Mouse (Mus musculus): ENCODE results near the gene Mical2. TPM values are rescaled to one million over a fixed set of nuclear protein-coding genes. Genes with fewer than 3 reads are reported as not detected.

The Mical2 gene
- polyA plus RNA-seq, 1 experiment from 2014 or later: 1.5 TPM

- Histone ChIP-seq H3K9me3 (no peaks in the 10 kb centered on the region), H3K4me3 (replicated peaks) (no peak overlapping the region), H3K9ac (replicated peaks) (no peak overlapping the region), H3K4me1 (replicated peaks) (peaks cover 35% of the 10 kb centered on the region), H3K27me3 (no peaks in the 10 kb centered on the region), H3K36me3 (no peaks in the 10 kb centered on the region), H3K27ac (peak overlapping the region; percentile 49), H3K4me2 (replicated peaks) (no peak overlapping the region)
- 11% methylated on average over 7 of the region's 7 CpGs for WGBS
- ATAC-seq: peak; percentile 90
Observed at GRCm38 (mm10) chr7:112354503-112354951, 128.9 kb downstream of the Mical2 start.

GRCm38 (mm10) chr7:112359594-112359993 lies 133.9 kb downstream of the Mical2 start:
- WGBS: 88% methylated on average over 3 of the region's 3 CpGs
- Histone ChIP-seq H3K4me3 (replicated peaks) (no peak overlapping the region), H3K27me3 (no peaks in the 10 kb centered on the region), H3K4me1 (replicated peaks) (peaks cover 10% of the 10 kb centered on the region), H3K4me2 (replicated peaks) (no peak overlapping the region), H3K9ac (replicated peaks) (no peak overlapping the region), H3K36me3 (no peaks in the 10 kb centered on the region), H3K27ac (no peak overlapping the region), H3K9me3 (no peaks in the 10 kb centered on the region)
- ATAC-seq: no peak

- Histone ChIP-seq H3K9me3 (no peaks in the 10 kb centered on the region), H3K4me2 (replicated peaks) (no peak overlapping the region), H3K4me3 (replicated peaks) (no peak overlapping the region), H3K36me3 (no peaks in the 10 kb centered on the region), H3K9ac (replicated peaks) (no peak overlapping the region), H3K27ac (no peak overlapping the region), H3K27me3 (no peaks in the 10 kb centered on the region), H3K4me1 (replicated peaks) (no peaks in the 10 kb centered on the region)
- no peak for ATAC-seq
- WGBS: 86% methylated on average over 7 of the region's 7 CpGs
Observed at GRCm38 (mm10) chr7:112362574-112363200, 137.0 kb downstream of the Mical2 start.

GRCm38 (mm10) chr7:112365864-112366263 lies 140.2 kb downstream of the Mical2 start:
- H3K4me2 ChIP-seq (replicated peaks): no peak overlapping the region
- H3K9me3 ChIP-seq: no peaks in the 10 kb centered on the region
- H3K4me1 ChIP-seq (replicated peaks): no peaks in the 10 kb centered on the region
- H3K27me3 ChIP-seq: no peaks in the 10 kb centered on the region
- H3K9ac ChIP-seq (replicated peaks): no peak overlapping the region
- ATAC-seq: no peak
- H3K4me3 ChIP-seq (replicated peaks): no peak overlapping the region
- WGBS: 90% methylated on average over 3 of the region's 3 CpGs
- no peaks in the 10 kb centered on the region for H3K36me3 ChIP-seq
- no peak overlapping the region for H3K27ac ChIP-seq

GRCm38 (mm10) chr7:112369046-112369445 lies 143.4 kb downstream of the Mical2 start:
- Histone ChIP-seq H3K27ac (no peak overlapping the region), H3K4me2 (replicated peaks) (no peak overlapping the region), H3K9ac (replicated peaks) (no peak overlapping the region), H3K36me3 (no peaks in the 10 kb centered on the region), H3K9me3 (no peaks in the 10 kb centered on the region), H3K4me3 (replicated peaks) (no peak overlapping the region), H3K27me3 (no peaks in the 10 kb centered on the region), H3K4me1 (replicated peaks) (no peaks in the 10 kb centered on the region)
- ATAC-seq: peak; percentile 73; the same call in 1 of the 2 replicates
- WGBS: 35% methylated on average over 2 of the region's 2 CpGs

- Histone ChIP-seq H3K4me1 (replicated peaks) (no peaks in the 10 kb centered on the region), H3K9me3 (no peaks in the 10 kb centered on the region), H3K27ac (no peak overlapping the region), H3K27me3 (no peaks in the 10 kb centered on the region), H3K4me2 (replicated peaks) (no peak overlapping the region), H3K4me3 (replicated peaks) (no peak overlapping the region), H3K9ac (replicated peaks) (no peak overlapping the region), H3K36me3 (no peaks in the 10 kb centered on the region)
- no peak for ATAC-seq
- WGBS: 81% methylated on average over 3 of the region's 3 CpGs
Observed at GRCm38 (mm10) chr7:112369977-112370376, 144.3 kb downstream of the Mical2 start.

GRCm38 (mm10) chr7:112371387-112371786 lies 145.7 kb downstream of the Mical2 start:
- Histone ChIP-seq H3K4me1 (replicated peaks) (no peaks in the 10 kb centered on the region), H3K27ac (no peak overlapping the region), H3K4me3 (replicated peaks) (no peak overlapping the region), H3K36me3 (no peaks in the 10 kb centered on the region), H3K27me3 (no peaks in the 10 kb centered on the region), H3K9ac (replicated peaks) (no peak overlapping the region), H3K9me3 (no peaks in the 10 kb centered on the region), H3K4me2 (replicated peaks) (no peak overlapping the region)
- no peak for ATAC-seq
- WGBS: 83% methylated on average over 2 of the region's 2 CpGs

- Histone ChIP-seq H3K27ac (no peak overlapping the region), H3K9me3 (no peaks in the 10 kb centered on the region), H3K4me3 (replicated peaks) (no peak overlapping the region), H3K27me3 (no peaks in the 10 kb centered on the region), H3K4me1 (replicated peaks) (no peaks in the 10 kb centered on the region), H3K9ac (replicated peaks) (no peak overlapping the region), H3K4me2 (replicated peaks) (no peak overlapping the region), H3K36me3 (no peaks in the 10 kb centered on the region)
- 91% methylated on average over 5 of the region's 5 CpGs for WGBS
- ATAC-seq: no peak
Observed at GRCm38 (mm10) chr7:112374035-112374434, 148.4 kb downstream of the Mical2 start.

- no peak overlapping the region for H3K4me2 ChIP-seq (replicated peaks)
- no peak overlapping the region for H3K4me3 ChIP-seq (replicated peaks)
- H3K27ac ChIP-seq: no peak overlapping the region
- ATAC-seq: no peak
- no peaks in the 10 kb centered on the region for H3K9me3 ChIP-seq
- no peaks in the 10 kb centered on the region for H3K36me3 ChIP-seq
- H3K9ac ChIP-seq (replicated peaks): no peak overlapping the region
- 89% methylated on average over 9 of the region's 9 CpGs for WGBS
- no peaks in the 10 kb centered on the region for H3K4me1 ChIP-seq (replicated peaks)
- H3K27me3 ChIP-seq: no peaks in the 10 kb centered on the region
Observed at GRCm38 (mm10) chr7:112375062-112375461, 149.4 kb downstream of the Mical2 start.

GRCm38 (mm10) chr7:112375900-112376299 lies 150.2 kb downstream of the Mical2 start:
- H3K4me3 ChIP-seq (replicated peaks): no peak overlapping the region
- no peaks in the 10 kb centered on the region for H3K36me3 ChIP-seq
- no peaks in the 10 kb centered on the region for H3K27me3 ChIP-seq
- no peak overlapping the region for H3K4me2 ChIP-seq (replicated peaks)
- no peaks in the 10 kb centered on the region for H3K4me1 ChIP-seq (replicated peaks)
- ATAC-seq: no peak
- no peaks in the 10 kb centered on the region for H3K9me3 ChIP-seq
- no peak overlapping the region for H3K27ac ChIP-seq
- WGBS: 71% methylated on average over 5 of the region's 5 CpGs
- H3K9ac ChIP-seq (replicated peaks): no peak overlapping the region

GRCm38 (mm10) chr7:112376611-112377010 lies 151.0 kb downstream of the Mical2 start:
- no peak for ATAC-seq
- H3K36me3 ChIP-seq: no peaks in the 10 kb centered on the region
- no peak overlapping the region for H3K9ac ChIP-seq (replicated peaks)
- no peaks in the 10 kb centered on the region for H3K27me3 ChIP-seq
- H3K4me3 ChIP-seq (replicated peaks): no peak overlapping the region
- H3K27ac ChIP-seq: no peak overlapping the region
- no peaks in the 10 kb centered on the region for H3K4me1 ChIP-seq (replicated peaks)
- 88% methylated on average over 2 of the region's 2 CpGs for WGBS
- no peak overlapping the region for H3K4me2 ChIP-seq (replicated peaks)
- H3K9me3 ChIP-seq: no peaks in the 10 kb centered on the region

- H3K4me1 ChIP-seq (replicated peaks): no peaks in the 10 kb centered on the region
- no peak overlapping the region for H3K9ac ChIP-seq (replicated peaks)
- no peak overlapping the region for H3K27ac ChIP-seq
- no peak overlapping the region for H3K4me3 ChIP-seq (replicated peaks)
- H3K36me3 ChIP-seq: no peaks in the 10 kb centered on the region
- WGBS: 35% methylated on average over 8 of the region's 8 CpGs
- H3K4me2 ChIP-seq (replicated peaks): no peak overlapping the region
- ATAC-seq: peak; percentile 70; the same call in 1 of the 2 replicates
- H3K9me3 ChIP-seq: no peaks in the 10 kb centered on the region
- H3K27me3 ChIP-seq: no peaks in the 10 kb centered on the region
Observed at GRCm38 (mm10) chr7:112377314-112377713, 151.7 kb downstream of the Mical2 start.

- no peaks in the 10 kb centered on the region for H3K9me3 ChIP-seq
- WGBS: 90% methylated on average over 5 of the region's 5 CpGs
- H3K4me1 ChIP-seq (replicated peaks): no peaks in the 10 kb centered on the region
- H3K27ac ChIP-seq: no peak overlapping the region
- no peaks in the 10 kb centered on the region for H3K36me3 ChIP-seq
- no peaks in the 10 kb centered on the region for H3K27me3 ChIP-seq
- H3K9ac ChIP-seq (replicated peaks): no peak overlapping the region
- H3K4me2 ChIP-seq (replicated peaks): no peak overlapping the region
- H3K4me3 ChIP-seq (replicated peaks): no peak overlapping the region
- ATAC-seq: no peak
Observed at GRCm38 (mm10) chr7:112378056-112378455, 152.4 kb downstream of the Mical2 start.

All from midbrain, embryonic 13.5 days (tissue).